Mouse (Mus musculus) kidney, adult 9 months (tissue): ENCODE measurements around the gene Slc8b1.

ENCODE experiments used
- DNase-seq: peaks from one replicate; pipeline ENCODE4 v3.0.0; 2022

Gene Slc8b1

DNA sequence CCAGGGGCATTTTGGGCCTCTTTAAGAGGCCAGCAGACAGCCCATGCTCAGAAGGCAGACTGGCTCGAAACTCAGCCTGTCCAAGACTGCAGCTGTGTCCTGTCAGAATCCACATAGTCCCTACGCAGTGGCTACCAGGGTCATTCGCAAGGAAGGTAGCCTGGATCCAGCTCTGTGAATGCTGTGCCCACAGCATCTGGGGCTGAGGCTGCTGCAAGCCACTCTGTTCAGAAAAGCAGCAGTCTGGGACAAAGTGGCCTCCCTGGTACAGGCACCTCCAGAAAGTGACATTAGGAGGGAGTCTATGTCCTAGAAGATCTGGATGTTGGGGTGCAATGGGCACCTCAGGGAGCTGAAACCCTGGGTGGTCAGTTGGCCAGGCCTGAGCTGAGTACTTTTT is 58.8 kb downstream of the Slc8b1 start:
- no peak for DNase-seq

DNA sequence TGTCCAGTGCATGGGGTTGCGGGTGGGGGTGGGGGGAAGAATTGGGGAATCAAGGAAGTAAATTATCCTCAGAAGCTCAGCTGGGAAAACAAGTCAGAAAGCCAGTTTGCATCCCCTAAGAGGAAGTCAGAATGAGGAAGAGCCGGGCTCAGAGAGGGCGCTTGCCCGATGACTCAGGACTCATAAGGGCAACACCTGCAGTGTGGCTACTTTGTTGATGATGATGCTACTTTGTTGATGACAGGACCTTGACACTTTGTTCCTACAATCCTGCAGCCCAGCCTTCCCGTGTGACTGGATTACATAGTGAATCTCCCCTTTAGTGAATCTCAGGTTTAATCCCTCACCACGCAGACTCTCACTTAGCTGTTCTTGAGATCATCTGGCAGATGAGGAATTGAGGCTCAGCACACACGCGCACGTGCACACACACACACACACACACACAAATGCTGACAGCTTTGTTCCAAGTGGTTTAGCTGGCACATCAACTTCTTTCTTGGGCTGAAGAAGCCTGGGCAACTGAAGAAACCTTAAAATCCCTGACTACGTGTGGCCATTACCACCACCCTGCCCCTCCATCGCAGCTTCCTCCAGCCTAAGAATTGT is 59.4 kb downstream of the Slc8b1 start:
- DNase-seq: peak; percentile 25

DNA sequence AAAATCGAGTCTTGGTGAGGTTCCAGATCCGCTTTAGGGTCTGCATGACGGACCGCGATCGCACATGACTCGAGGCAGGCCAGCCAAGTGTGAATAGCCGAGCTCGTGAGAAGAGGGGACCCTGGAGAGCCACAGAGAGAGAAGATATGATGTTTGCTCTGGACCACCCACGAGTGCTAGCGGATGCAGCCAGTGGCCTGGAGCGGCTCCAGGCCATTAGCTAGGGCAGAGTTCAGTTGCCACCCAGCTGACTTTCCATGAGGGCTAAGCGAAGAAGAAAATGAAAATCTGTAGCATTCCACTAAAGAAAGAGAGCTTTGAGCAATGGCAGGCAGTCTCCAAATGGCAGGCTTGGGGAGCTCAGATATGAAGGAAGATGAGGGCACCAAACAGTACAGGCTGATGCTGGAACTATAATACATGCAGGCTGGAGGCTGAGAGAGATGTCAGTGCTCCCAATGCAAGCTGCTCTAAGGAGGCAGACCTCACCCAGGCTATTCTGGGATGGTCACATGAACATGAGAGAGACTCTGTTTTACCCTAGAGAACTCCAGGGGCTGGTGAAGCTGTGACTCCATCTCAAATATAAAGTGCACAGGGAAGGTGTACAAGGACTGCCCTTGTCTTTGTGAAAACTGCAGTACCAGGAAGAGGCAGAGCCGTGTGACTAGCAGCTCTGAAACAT is 60.2 kb downstream of the Slc8b1 start:
- peak; percentile 71 for DNase-seq

DNA sequence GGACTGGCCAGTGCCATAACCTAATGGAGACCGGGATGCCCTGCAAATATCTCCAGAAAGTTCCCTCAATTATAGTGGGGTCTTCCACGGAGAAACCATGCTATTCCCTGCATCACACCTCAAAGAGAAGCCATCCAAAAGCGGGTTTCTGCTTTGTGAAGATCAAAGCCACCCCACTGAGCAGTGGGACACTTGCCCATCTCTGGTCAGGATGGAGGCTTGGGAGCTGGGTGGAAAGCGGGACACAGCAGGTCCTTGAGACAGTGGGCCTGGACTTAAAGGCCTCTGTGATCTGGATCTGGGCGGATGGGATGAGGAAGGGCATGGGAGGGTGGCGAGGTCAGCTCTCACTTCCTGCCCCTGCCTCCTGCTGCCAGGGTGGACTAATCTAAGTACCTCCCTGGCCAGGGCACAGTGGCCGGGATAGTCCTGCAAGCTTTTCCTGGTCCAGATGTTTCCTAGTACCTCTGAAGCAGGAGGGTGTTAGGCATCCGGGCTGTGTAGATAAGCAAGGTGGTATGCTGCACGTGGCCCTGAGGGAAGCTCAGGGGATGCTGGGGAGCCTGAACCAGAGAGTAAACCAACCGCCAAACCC is 63.6 kb downstream of the Slc8b1 start:
- DNase-seq: no peak

DNA sequence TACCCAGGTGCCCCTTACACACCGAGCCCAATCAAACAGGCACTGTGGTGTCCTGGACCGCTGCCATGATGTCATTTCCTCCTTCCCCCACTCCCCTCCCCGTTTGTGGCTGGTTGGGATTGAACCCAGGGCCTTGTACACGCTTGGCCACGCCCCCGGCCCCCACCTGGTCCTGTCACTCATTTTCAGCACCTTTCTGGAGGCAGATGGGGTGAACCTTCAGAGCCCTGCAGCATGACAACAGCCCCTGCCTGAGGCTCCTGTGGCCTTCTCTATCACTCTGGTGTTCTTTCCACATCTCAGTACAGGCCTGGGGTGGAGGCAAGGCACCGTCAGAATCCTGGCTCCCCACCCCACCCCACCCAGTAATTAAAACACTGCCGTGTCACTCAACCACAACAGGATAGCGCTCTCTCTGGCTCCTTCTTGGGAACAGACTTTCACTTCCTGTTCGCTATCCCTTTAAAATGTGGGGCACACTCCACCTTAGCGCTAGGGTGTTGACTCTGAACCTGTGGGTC is 65.9 kb downstream of the Slc8b1 start:
- DNase-seq: peak; percentile 24

DNA sequence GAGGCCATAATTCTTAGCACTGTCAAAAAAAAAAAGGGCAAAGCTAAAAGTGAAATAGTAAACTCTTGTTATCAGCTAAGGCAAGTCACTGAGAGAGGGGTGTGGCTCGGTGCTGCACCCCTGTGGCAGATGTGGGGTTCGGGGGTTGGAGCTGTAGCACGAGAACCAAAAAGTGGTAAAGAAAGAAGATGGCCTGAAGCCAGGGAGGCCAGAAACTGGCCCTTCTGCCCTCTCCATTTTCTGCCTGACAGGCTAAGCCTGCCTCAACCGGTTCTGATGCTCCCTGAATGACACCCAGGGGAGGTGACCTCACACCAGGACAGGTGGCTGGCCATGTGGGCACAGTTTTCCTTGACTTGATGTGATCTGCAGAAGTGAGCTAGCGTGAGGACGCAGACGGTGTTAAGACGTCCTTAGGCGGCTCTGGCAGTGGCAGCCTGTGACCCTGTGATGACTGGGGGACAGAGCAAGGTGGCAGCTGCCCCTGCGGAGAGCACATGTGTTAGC is 67.0 kb downstream of the Slc8b1 start:
- DNase-seq: peak; percentile 74

DNA sequence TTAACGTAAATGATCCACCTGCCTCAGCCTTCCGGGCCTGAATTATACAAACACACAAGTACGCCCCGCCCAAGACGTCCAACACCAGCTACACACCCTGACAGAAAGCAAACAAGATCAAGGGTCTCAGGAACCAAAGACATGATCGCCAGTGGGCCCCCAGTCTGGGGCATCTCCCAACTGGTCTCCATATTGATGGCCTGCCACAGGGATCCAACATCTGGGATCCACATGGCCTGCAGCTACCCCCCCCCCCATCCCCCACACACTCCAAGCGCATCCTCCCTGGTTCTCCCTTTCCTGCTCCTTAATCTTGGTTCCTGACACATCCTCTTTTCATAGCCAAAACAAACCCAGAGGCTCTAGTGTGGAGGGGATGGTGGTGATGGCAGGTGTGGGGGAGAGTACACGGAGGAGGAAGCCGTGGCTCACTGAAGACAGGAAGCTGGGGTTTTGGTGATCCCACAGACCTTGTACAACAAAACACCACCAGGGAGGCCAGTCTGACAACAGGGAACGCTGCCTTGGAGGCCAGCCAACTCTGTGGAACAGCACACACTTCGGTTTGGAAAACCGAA is 67.6 kb downstream of the Slc8b1 start:
- DNase-seq: peak; percentile 71

DNA sequence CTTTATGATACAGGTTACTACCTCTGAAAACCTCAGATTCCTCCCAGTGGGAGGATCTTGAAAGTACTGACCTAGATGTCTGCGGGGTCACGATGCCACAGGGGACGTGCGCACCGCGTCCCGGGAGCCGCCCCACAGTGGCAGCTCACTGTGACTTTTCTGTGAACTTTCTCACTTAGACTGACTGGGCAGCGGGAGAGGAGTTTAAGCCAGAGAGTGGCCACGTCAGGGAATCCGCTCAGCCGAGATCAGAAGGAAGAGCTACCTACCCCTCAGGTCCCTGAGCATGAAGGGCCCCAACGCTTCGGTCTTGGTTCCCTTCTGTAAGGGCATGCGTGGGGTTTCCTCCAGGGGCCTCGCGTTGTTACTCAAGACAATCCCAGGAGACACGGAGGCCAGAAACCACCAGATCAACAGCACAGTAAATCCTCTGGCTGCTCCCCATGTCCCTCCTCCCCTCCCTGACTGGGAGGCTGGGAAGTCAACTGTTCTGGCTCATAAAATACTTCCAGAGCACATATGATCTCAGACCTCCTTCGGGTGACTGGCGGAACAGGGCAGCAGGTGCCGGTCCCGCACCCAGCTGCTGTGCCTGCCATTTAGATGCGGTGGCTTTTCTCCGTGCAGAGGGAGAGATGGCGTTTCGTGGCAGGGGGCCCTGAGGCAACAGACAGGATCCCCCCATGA is 68.4 kb downstream of the Slc8b1 start:
- peak; percentile 77 for DNase-seq

DNA sequence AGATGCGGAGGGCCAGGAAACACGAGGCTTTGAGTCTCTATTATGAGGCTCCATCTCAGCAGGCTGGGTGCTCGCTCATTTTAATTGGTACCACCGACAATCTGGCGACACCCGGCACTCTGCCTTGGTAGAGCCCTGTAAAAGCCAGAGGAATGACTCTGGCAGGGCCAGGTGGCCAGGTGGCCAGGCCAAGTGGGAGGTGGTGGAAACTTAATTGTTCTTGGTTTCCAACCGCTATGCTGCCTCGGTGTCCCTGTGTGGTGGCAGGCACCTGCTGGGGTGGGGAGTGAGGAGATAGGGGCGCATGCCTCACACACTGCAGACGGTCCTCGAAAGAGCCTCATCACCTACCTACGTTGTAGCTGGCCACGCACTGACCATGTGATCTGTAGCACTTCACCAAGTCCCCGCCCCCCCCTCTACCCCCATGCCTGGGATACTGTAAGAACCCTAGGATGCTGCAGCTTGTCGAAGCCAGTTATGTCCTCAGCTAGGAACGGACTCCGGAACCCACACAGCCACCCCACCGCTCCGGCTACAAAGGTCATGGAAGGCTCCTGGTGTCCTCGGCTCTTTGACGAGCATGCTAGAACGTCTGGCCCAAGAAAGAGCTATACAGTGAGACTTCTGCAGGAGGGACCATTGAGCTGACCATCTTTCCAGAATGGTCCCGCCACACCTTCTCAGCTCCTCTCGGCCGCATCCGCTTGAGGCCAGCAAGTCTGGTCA is 69.1 kb downstream of the Slc8b1 start:
- DNase-seq: peak; percentile 55

DNA sequence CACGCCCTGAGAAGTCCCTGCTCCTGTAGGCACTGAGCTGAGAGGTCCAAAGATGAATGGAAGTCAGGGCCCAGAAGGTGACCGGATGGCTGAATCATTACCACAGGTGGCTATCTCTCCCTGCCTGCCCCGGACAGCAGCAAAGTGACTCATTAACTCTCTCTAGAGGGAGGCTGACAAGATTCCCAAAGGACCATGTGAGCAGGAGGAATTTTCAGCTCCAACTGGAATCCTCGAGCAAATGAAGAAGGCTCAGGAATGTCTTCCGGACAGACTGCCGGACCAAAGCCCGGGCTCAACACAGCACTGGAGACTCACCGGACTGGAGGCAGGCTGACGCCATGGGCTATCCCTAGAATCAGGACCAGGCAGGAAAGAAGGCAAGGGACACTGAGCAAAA is 71.0 kb downstream of the Slc8b1 start:
- peak; percentile 91 for DNase-seq

DNA sequence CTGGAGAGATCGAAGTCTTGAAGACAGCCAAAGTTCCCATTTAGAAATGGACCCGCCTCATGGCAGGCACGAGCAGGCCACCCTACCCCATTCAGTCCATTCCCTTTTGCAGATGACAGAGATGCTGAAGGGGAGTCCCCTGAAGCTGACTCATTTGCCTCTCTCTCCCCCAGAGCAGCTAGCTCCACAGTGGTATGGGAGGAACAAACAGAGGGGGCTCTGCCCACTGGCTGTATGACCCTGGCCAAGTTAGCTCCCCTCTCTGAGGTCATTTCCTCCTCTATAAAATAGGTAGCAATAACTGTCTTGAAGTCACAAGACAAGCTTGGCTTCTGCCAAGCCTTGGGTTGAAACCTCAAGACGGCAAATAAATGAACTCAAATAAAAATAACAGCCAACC is 72.5 kb downstream of the Slc8b1 start:
- DNase-seq: no peak
